Mouse (Mus musculus): ENCODE results near the gene Ctdnep1.

DNA sequence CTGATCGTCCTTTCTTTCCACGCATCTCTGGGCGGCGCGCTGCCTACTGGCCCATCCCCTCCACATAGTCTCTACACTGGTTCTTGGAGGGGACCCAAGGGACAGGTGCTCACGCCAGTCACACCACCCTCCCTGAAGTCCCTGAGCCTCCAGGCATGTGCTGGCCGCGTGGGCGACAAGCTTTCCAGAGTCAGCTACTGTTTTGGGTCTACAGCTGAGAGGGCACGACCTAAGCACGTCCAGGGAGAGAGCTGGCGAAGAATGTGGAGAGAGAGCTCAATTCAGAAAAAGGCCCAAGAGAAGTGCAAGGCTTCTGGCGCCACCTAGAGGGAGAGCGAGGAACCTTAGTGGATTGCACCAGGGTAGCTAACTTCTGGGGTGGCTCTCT, 32.2 kb upstream of the Ctdnep1 start:
- TF ChIP-seq CTCF (IDR thresholded peaks at IDR 0.05; ENCODE audit: borderline replicate concordance, control insufficient read depth, extremely low read depth, insufficient read depth, low read length, poor library complexity) (peak; percentile 60; the same call in 1 of the 2 replicates), POLR2A (IDR thresholded peaks at IDR 0.05; ENCODE audit: control insufficient read depth, extremely low read depth, insufficient read depth, low read length, poor library complexity) (no peak)
